Comparison of ENCODE assay signal across 29 mouse cellular contexts in genomic region chr7:30847934-30848333, GRCm38 (mm10). TPM values are rescaled to one million over a fixed set of nuclear protein-coding genes. Genes with fewer than 3 reads are reported as not detected.
"Had no signal": no experiment of that assay in that cellular context is flagged by ENCODE, and none has a peak within 500 bp of the region (broad histone marks: within the 10 kb centered on the region; RNA-seq: fewer than 3 reads in every experiment).

No protein-coding gene starts in this region.

- H3K4me3 ChIP-seq: left cerebral cortex, adult 2 months; limb, embryonic 12.5 days; limb, embryonic 15.5 days; midbrain, embryonic 12.5 days; midbrain, embryonic 15.5 days; neural tube, embryonic 12.5 days; neural tube, embryonic 15.5 days had no signal

- H3K9me3 ChIP-seq: limb, embryonic 12.5 days; limb, embryonic 15.5 days; midbrain, embryonic 12.5 days; midbrain, embryonic 15.5 days; neural tube, embryonic 12.5 days; neural tube, embryonic 15.5 days had no signal

- H3K9ac ChIP-seq: limb, embryonic 12.5 days; limb, embryonic 15.5 days; liver, embryonic 14.5 days; liver, postnatal 0 days; lung, embryonic 14.5 days; midbrain, embryonic 12.5 days; midbrain, embryonic 15.5 days; neural tube, embryonic 12.5 days; neural tube, embryonic 15.5 days had no signal

- DNase-seq: layer of hippocampus, postnatal 36 days; liver, postnatal 0 days; lung, embryonic 14.5 days; right cerebral cortex, adult 18-20 months; right cerebral cortex, postnatal 14 days; right cerebral cortex, postnatal 4 days; thymus, adult 2 months; thymus, postnatal 14 days; thymus, postnatal 4 days had no signal

- H3K27ac ChIP-seq: kidney, postnatal 0 days; left cerebral cortex, adult 2 months; limb, embryonic 12.5 days; limb, embryonic 15.5 days; liver, embryonic 14.5 days; macrophage; midbrain, embryonic 12.5 days; midbrain, embryonic 15.5 days; neural tube, embryonic 12.5 days; neural tube, embryonic 15.5 days; stomach, postnatal 0 days had no signal

- H3K27me3 ChIP-seq: limb, embryonic 12.5 days; limb, embryonic 15.5 days; midbrain, embryonic 12.5 days; midbrain, embryonic 15.5 days; neural tube, embryonic 12.5 days; neural tube, embryonic 15.5 days had no signal

- H3K36me3 ChIP-seq: limb, embryonic 12.5 days; limb, embryonic 15.5 days; midbrain, embryonic 12.5 days; midbrain, embryonic 15.5 days; neural tube, embryonic 12.5 days; neural tube, embryonic 15.5 days had no signal

- H3K4me1 ChIP-seq: limb, embryonic 15.5 days had no signal

RNA-seq across cellular contexts. Expression of gene Ffar3, which starts 8.0 kb away (rescaled TPM):
- total RNA-seq: layer of hippocampus, adult 8-10 months; layer of hippocampus, postnatal 10 days; layer of hippocampus, postnatal 36 days; left cerebral cortex, adult 2 months; left cerebral cortex, postnatal 10 days; left cerebral cortex, postnatal 36 days; megakaryocyte, adult 5-6 weeks had no signal
- polyA plus RNA-seq: kidney, embryonic 14.5 days; limb, embryonic 12.5 days; limb, embryonic 15.5 days; liver, embryonic 11.5 days; liver, embryonic 14.5 days; liver, postnatal 0 days; lung, embryonic 14.5 days; lung, postnatal 0 days; macrophage; midbrain, embryonic 12.5 days; midbrain, embryonic 15.5 days; neural tube, embryonic 12.5 days; neural tube, embryonic 15.5 days; stomach, embryonic 14.5 days had no signal

RNA-seq across cellular contexts. Expression of gene Ffar1, which starts 13.4 kb away (rescaled TPM):
- total RNA-seq: layer of hippocampus, adult 8-10 months; layer of hippocampus, postnatal 10 days; layer of hippocampus, postnatal 36 days; left cerebral cortex, adult 2 months; left cerebral cortex, postnatal 10 days; left cerebral cortex, postnatal 36 days had no signal
- polyA plus RNA-seq: kidney, embryonic 14.5 days; limb, embryonic 12.5 days; limb, embryonic 15.5 days; liver, embryonic 11.5 days; lung, embryonic 14.5 days; lung, postnatal 0 days; macrophage; midbrain, embryonic 12.5 days; midbrain, embryonic 15.5 days; neural tube, embryonic 12.5 days; neural tube, embryonic 15.5 days; stomach, embryonic 14.5 days had no signal

RNA-seq across cellular contexts. Expression of gene Ffar2, which starts 24.4 kb away (rescaled TPM):
- total RNA-seq: layer of hippocampus, postnatal 36 days; left cerebral cortex, adult 2 months; left cerebral cortex, postnatal 36 days had no signal
- polyA plus RNA-seq: kidney, embryonic 14.5 days; limb, embryonic 12.5 days; limb, embryonic 15.5 days; midbrain, embryonic 12.5 days; midbrain, embryonic 15.5 days had no signal

RNA-seq across cellular contexts. Expression of gene Cd22, which starts 32.2 kb away (rescaled TPM):
- total RNA-seq: layer of hippocampus, postnatal 10 days; layer of hippocampus, postnatal 36 days; left cerebral cortex, adult 2 months; left cerebral cortex, postnatal 36 days had no signal
- polyA plus RNA-seq: midbrain, embryonic 12.5 days; midbrain, embryonic 15.5 days; neural tube, embryonic 12.5 days had no signal
